Mouse (Mus musculus) CD8-positive naive resting alpha-beta T cell, adult 57 days (primary cell): ENCODE data around the gene Hdac9. TPM values are rescaled to one million over a fixed set of nuclear protein-coding genes. Genes with fewer than 3 reads are reported as not detected.

ENCODE experiments used
- total RNA-seq: library from RNA; stranded (reverse); gene quantifications from one replicate; pipeline ENCODE4 v1.2.4, GENCODE M21; 2023

Gene Hdac9
- 6.1 TPM for total RNA-seq

DNA sequence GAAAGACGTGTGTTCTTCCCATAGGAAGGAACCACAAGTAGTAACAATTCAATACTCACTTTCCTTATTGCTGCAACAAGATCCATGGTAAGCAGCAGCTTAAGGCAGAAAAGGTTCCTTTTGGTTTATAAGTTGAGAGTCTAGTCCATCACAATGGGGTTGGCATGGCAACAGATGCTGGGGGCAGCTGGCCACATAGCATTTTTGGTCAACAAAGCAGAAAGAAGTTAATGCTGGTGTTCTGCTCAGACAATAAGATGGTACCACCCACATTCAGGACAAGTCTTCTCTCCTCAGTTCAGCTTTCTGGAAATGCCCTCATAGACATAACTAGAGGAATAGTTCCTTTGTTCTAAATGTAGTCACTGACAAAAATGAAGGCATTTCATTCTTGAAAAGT, at the start of gene Hdac9:
Gene Hdac9, minus strand, starts transcription at position 101 of the 400 bp plus-strand sequence.

Other genes starting within 250 kb of the Hdac9 start
- not detected for gene Prps1l1, start 67.7 kb upstream of the Hdac9 start, total RNA-seq
- gene Snx13, start 130.1 kb upstream of the Hdac9 start, total RNA-seq = 22.0 TPM